Mouse (Mus musculus): Measurements from ENCODE around the gene Rps3a1. TPM values are rescaled to one million over a fixed set of nuclear protein-coding genes. Genes with fewer than 3 reads are reported as not detected.

Gene Rps3a1
- 1,000 to 10,000 TPM in 1 of 2 experiments, 100 to 1,000 TPM in 1; 238 to 2,279 TPM for polyA plus RNA-seq (2017; shearing (Covaris generic))

DNA sequence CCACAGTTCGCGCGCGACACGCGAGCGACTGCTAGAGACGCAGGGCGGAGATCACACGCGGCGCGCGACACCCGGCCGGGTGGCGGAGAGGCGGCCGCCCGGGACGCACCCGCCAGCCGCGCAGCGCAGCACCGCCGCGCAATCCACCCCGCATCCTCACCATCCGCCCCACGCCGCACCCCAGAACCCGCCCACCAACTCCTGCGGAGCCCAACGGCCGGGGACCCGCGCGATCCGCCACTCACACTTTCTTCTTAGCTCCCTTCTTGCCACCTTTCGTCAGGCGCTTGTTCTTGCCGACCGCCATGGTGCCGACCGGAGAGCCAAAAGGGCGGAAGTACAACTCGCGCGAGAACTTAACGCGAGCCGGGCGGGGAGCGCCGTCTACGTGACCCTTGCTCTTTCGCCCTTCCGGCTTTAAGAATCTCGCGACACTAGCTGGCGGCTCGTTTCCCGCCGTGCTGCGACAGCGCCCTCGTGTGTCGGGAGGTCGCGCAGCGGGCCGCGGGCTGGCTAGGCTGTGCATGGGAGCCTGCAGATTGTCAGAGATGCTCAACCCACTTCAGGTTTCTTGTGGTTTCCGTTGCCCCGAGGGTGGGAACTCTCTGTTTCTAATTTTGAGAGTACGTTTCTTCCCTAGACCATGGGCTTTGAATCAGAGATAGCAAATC is at the start of gene Rps3a1:
Gene Rps3a1 (minus strand): TSS at position 440 of the 671 bp plus-strand sequence.

Other genes starting within 250 kb of the Rps3a1 start
- under 1 TPM in 1 of 2 experiments, not detected in 1; 0.70 TPM for gene Sh3d19, start 171.6 kb downstream of the Rps3a1 start, polyA plus RNA-seq (2017; shearing (Covaris generic))
- gene Prss48, start 140.2 kb downstream of the Rps3a1 start, polyA plus RNA-seq (2017; shearing (Covaris generic)): not detected
- 10 to 100 TPM; 11.6 to 24.0 TPM for gene Lrba, start 82.0 kb upstream of the Rps3a1 start, polyA plus RNA-seq (2017; shearing (Covaris generic))